Mouse (Mus musculus): Measurements from ENCODE around the gene Bcl11a. TPM values are rescaled to one million over a fixed set of nuclear protein-coding genes. Genes with fewer than 3 reads are reported as not detected.

Bcl11a gene
- polyA plus RNA-seq, 1 experiment from 2014 or later = 89.1 TPM

DNA sequence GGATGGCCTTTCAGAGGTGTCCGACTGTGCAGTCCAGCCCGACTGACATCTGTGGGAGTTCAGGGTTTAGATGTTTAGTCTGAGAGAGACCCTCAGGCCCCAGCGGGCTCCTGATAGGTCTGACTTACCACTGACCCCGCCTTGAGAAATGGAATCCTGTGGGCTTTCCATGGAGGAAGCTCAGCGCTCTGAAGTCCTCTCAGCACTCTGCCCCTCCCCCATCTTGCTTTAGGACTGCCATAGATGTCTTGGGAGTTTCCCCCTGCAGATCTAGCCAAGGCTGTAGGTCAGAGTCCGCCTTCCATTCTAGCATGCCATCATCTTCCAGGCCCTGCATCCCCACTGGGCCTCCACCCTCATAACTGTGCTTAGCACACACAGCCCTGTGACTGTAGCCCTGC, 131.1 kb downstream of the Bcl11a start:
- Histone ChIP-seq H3K36me3 (no peaks in the 10 kb centered on the region), H3K4me3 (no peak overlapping the region), H3K9ac (no peak overlapping the region), H3K4me2 (replicated peaks) (no peak overlapping the region), H3K9me3 (replicated peaks) (no peaks in the 10 kb centered on the region), H3K27me3 (peaks cover 3% of the 10 kb centered on the region; the same call in 1 of the 2 replicates), H3K4me1 (peaks cover 12% of the 10 kb centered on the region), H3K27ac (no peak overlapping the region)
- no peak for ATAC-seq (ENCODE audit: low FRiP score)
- 59% methylated on average over 6 of the region's 6 CpGs for WGBS

DNA sequence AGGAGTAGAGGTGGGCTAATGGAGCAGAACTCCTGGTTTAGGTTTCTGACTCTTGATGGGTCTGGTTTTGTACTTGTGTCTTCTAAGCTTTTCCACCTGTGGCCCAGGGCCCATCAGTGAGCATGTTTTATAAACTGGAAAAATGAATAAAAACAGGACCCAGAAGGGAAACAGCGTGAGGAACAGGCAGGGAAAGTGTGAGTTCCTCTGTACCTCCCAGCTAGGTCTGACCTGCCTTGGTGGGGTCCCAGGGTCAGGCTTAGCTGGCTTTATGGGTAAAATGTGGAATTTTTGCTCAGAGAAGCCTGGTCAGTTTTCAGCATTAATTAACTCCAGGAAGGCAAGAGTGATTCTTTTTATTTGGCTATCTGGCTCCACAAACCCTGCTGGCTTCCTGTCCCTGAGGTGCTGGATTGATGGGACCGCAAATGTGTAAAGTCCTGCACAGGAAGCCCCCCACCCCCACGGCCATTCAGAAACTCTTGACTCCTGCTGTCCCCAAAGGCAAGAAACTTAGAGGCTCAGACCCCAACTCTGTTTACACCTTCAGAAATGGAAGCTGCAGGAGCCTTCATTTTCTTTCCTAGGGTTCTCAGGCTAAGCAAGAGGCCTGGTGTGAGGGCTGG, 136.8 kb downstream of the Bcl11a start:
- Histone ChIP-seq H3K4me2 (replicated peaks) (no peak overlapping the region), H3K4me3 (no peak overlapping the region), H3K4me1 (peaks cover 3% of the 10 kb centered on the region), H3K9ac (no peak overlapping the region), H3K36me3 (no peaks in the 10 kb centered on the region), H3K27me3 (no peaks in the 10 kb centered on the region), H3K27ac (no peak overlapping the region), H3K9me3 (replicated peaks) (no peaks in the 10 kb centered on the region)
- WGBS = 62% methylated on average over 3 of the region's 3 CpGs
- no peak for ATAC-seq (ENCODE audit: low FRiP score)

- H3K4me1 ChIP-seq = no peaks in the 10 kb centered on the region
- H3K27ac ChIP-seq = no peak overlapping the region
- H3K4me3 ChIP-seq = no peak overlapping the region
- no peak overlapping the region for H3K9ac ChIP-seq
- 86% methylated on average over 6 of the region's 6 CpGs for WGBS
- ATAC-seq (ENCODE audit: low FRiP score) = no peak
- no peaks in the 10 kb centered on the region for H3K36me3 ChIP-seq
- no peak overlapping the region for H3K4me2 ChIP-seq (replicated peaks)
- H3K27me3 ChIP-seq = no peaks in the 10 kb centered on the region
- H3K9me3 ChIP-seq (replicated peaks) = no peaks in the 10 kb centered on the region
These were observed 140.0 kb downstream of the Bcl11a start for GRCm38 (mm10) chr11:24217741-24218333.

DNA sequence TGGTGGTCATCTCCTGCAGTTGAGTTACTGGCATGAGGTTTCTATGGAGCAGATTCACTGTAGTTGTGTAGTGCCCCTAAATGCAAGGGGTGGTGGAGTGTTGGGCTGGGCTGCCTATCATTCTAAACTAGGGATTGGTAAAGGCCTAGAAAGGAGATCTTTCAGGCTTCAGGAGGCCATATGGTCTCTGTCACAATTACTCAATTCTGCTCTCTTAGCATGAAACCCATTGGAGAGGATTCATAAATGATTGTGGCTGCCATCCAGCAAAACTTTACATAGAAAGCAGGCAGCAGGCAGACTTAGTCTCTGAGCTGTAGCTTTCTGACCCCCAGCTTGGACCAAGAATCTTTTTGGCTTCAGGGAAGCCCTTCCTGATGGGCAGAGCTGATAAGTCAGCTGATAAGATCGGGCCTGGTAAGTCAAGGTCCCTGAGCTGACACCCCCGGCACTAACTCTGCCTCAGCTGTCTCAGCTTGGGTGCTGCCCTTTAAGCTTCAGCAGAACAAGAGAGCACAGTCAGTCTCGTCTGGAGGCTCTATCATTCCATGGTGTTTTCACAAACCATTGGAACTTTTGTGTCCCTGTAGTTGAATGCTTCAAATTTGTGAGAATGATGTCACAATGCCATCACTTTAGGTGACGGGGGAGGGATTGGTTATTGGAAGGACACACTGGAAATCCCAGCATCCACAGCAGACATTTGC, 143.9 kb downstream of the Bcl11a start:
- H3K4me2 ChIP-seq (replicated peaks) = no peak overlapping the region
- ATAC-seq (ENCODE audit: low FRiP score) = no peak
- H3K9ac ChIP-seq = no peak overlapping the region
- WGBS = 85% methylated on average over 4 of the region's 4 CpGs
- H3K4me1 ChIP-seq = no peaks in the 10 kb centered on the region
- no peak overlapping the region for H3K27ac ChIP-seq
- no peaks in the 10 kb centered on the region for H3K36me3 ChIP-seq
- H3K9me3 ChIP-seq (replicated peaks) = no peaks in the 10 kb centered on the region
- H3K27me3 ChIP-seq = no peaks in the 10 kb centered on the region
- no peak overlapping the region for H3K4me3 ChIP-seq

Other genes with a start within 250 kb of the Bcl11a start
- 27.7 and 29.0 TPM in 2 replicates for gene Papolg, start 182.8 kb upstream of the Bcl11a start, polyA plus RNA-seq (2016; fragmentation: Nextera tagmentation; extraction: Ambion mirVana)
- not detected in 2 replicates for gene A830031A19Rik, start 3.0 kb upstream of the Bcl11a start, polyA plus RNA-seq (2016; fragmentation: Nextera tagmentation; extraction: Ambion mirVana)